Mouse (Mus musculus) kidney, embryonic 16.5 days (tissue): ENCODE results near the gene Jade2. TPM values are rescaled to one million over a fixed set of nuclear protein-coding genes. Genes with fewer than 3 reads are reported as not detected.
"Not testable (repeated sequence)": the region's sequence is repeated elsewhere in the genome, so short reads cannot be mapped to it uniquely, and the experiment has no call there.

Source experiments
- ATAC-seq: fragments of 200-750 bp; cut with Nextera tagmentation; 2 replicates; pipeline ENCODE4 v1.8.0; 2017; ENCODE audit warnings: moderate TSS enrichment; ENCODE audit not compliant: low FRiP score, low TSS enrichment
- H3K27ac ChIP-seq: fragments of 300-500 bp; sonication (generic); 2 replicates; pipeline ENCODE4 v1.5.1; 2014; ENCODE audit warnings: low read length
- H3K27me3 ChIP-seq: fragments of 300-500 bp; sonication (generic); 2 replicates; pipeline ENCODE4 v1.6.1; 2014; ENCODE audit warnings: low read length, control low read depth, mixed read lengths; ENCODE audit not compliant: insufficient read depth
- H3K36me3 ChIP-seq: fragments of 300-500 bp; sonication (generic); 2 replicates; pipeline ENCODE4 v1.6.1; 2014; ENCODE audit warnings: low read length, control low read depth, mixed read lengths; ENCODE audit not compliant: insufficient read depth
- H3K4me1 ChIP-seq: fragments of 300-500 bp; sonication (generic); 2 replicates; pipeline ENCODE4 v1.6.1; 2014; ENCODE audit warnings: low read length, control low read depth, mixed read lengths; ENCODE audit not compliant: insufficient read depth
- H3K4me2 ChIP-seq: fragments of 300-500 bp; sonication (generic); replicated peaks from 2 replicates; pipeline ENCODE4 v1.6.1; 2014; ENCODE audit warnings: low read depth, low read length
- H3K4me3 ChIP-seq: fragments of 300-500 bp; sonication (generic); 2 replicates; pipeline ENCODE4 v1.5.1; 2014; ENCODE audit warnings: mild to moderate bottlenecking, low read length
- H3K9ac ChIP-seq: fragments of 300-500 bp; sonication (generic); replicated peaks from 2 replicates; pipeline ENCODE4 v1.6.1; 2014; ENCODE audit warnings: low read length
- H3K9me3 ChIP-seq: fragments of 300-500 bp; sonication (generic); 2 replicates; pipeline ENCODE4 v1.6.1; 2016; ENCODE audit warnings: low read length, control low read depth
- WGBS: fragments of 180-500 bp; shearing (Covaris S2); extraction: QIAGEN DNeasy Blood & Tissue Kit; methylation state at CpG from one replicate; pipeline ENCODE4 v1.1.7; 2014; 5-methylcytosine and 5-hydroxymethylcytosine counted together
- polyA plus RNA-seq: library from polyadenylated mRNA; unstranded; fragments of >200 nt; fragmentation: Nextera tagmentation; extraction: Ambion mirVana; gene quantifications from 2 replicates; pipeline ENCODE4 v1.2.1, GENCODE M21; 2015

Jade2 gene
- polyA plus RNA-seq, 1 experiment from 2014 or later = 0.87 TPM

- WGBS = 34% methylated on average over 13 of the region's 13 CpGs
- Histone ChIP-seq H3K9me3 (no peaks in the 10 kb centered on the region), H3K4me1 (peaks cover 5% of the 10 kb centered on the region), H3K4me2 (no peak overlapping the region), H3K4me3 (no peak overlapping the region), H3K36me3 (no peaks in the 10 kb centered on the region), H3K27me3 (no peaks in the 10 kb centered on the region), H3K27ac (peak overlapping the region; percentile 56), H3K9ac (no peak overlapping the region)
- no peak for ATAC-seq
Measured at GRCm38 (mm10) chr11:51807108-51807879, 50.2 kb downstream of the Jade2 start.

GRCm38 (mm10) chr11:51805221-51805981 is 52.1 kb downstream of the Jade2 start:
- Histone ChIP-seq H3K4me1 (peaks cover 5% of the 10 kb centered on the region), H3K9ac (peak overlapping the region; percentile 71), H3K9me3 (no peaks in the 10 kb centered on the region), H3K27ac (peak overlapping the region; percentile 82), H3K4me2 (peak overlapping the region; percentile 84), H3K4me3 (peak overlapping the region; percentile 60), H3K36me3 (no peaks in the 10 kb centered on the region), H3K27me3 (no peaks in the 10 kb centered on the region)
- 16% methylated on average over 17 of the region's 17 CpGs for WGBS
- ATAC-seq = peak; percentile 82

GRCm38 (mm10) chr11:51800634-51801325 is 56.7 kb downstream of the Jade2 start:
- H3K4me3 ChIP-seq = no peak overlapping the region
- no peaks in the 10 kb centered on the region for H3K9me3 ChIP-seq
- H3K27ac ChIP-seq = no peak overlapping the region
- no peak overlapping the region for H3K9ac ChIP-seq
- no peak for ATAC-seq
- no peaks in the 10 kb centered on the region for H3K27me3 ChIP-seq
- no peaks in the 10 kb centered on the region for H3K36me3 ChIP-seq
- H3K4me1 ChIP-seq = peaks cover 4% of the 10 kb centered on the region
- no peak overlapping the region for H3K4me2 ChIP-seq
- WGBS = 28% methylated on average over 7 of the region's 8 CpGs

GRCm38 (mm10) chr11:51796272-51796671 is 61.2 kb downstream of the Jade2 start:
- H3K27ac ChIP-seq = no peak overlapping the region
- H3K4me1 ChIP-seq = no peaks in the 10 kb centered on the region
- ATAC-seq = no peak
- no peaks in the 10 kb centered on the region for H3K27me3 ChIP-seq
- H3K36me3 ChIP-seq = peaks cover 8% of the 10 kb centered on the region; the same call in 1 of the 2 replicates
- no peak overlapping the region for H3K9ac ChIP-seq
- WGBS = 70% methylated on average over 4 of the region's 4 CpGs
- H3K4me3 ChIP-seq = no peak overlapping the region
- no peak overlapping the region for H3K4me2 ChIP-seq
- no peaks in the 10 kb centered on the region for H3K9me3 ChIP-seq

GRCm38 (mm10) chr11:51790662-51791061 is 66.8 kb downstream of the Jade2 start:
- Histone ChIP-seq H3K4me3 (no peak overlapping the region), H3K9ac (no peak overlapping the region), H3K27me3 (no peaks in the 10 kb centered on the region), H3K4me1 (no peaks in the 10 kb centered on the region), H3K27ac (no peak overlapping the region), H3K9me3 (no peaks in the 10 kb centered on the region), H3K4me2 (no peak overlapping the region), H3K36me3 (peaks cover 32% of the 10 kb centered on the region)
- 90% methylated on average over 7 of the region's 7 CpGs for WGBS
- no peak for ATAC-seq

GRCm38 (mm10) chr11:51789735-51790134 is 67.7 kb downstream of the Jade2 start:
- not testable (repeated sequence) for H3K4me2 ChIP-seq, H3K4me1 ChIP-seq, ATAC-seq, H3K27ac ChIP-seq, H3K4me3 ChIP-seq, H3K27me3 ChIP-seq, H3K9me3 ChIP-seq, H3K9ac ChIP-seq
- H3K36me3 ChIP-seq = peaks cover 34% of the 10 kb centered on the region
- WGBS = 87% methylated on average over 4 of the region's 4 CpGs

GRCm38 (mm10) chr11:51785926-51786325 is 71.5 kb downstream of the Jade2 start:
- Histone ChIP-seq H3K9ac (no peak overlapping the region), H3K4me3 (no peak overlapping the region), H3K4me2 (no peak overlapping the region), H3K36me3 (peaks cover 43% of the 10 kb centered on the region), H3K9me3 (no peaks in the 10 kb centered on the region), H3K27ac (no peak overlapping the region), H3K27me3 (no peaks in the 10 kb centered on the region), H3K4me1 (no peaks in the 10 kb centered on the region)
- ATAC-seq = no peak
- WGBS = 92% methylated on average over 6 of the region's 6 CpGs

GRCm38 (mm10) chr11:51782721-51783120 is 74.7 kb downstream of the Jade2 start:
- no peaks in the 10 kb centered on the region for H3K27me3 ChIP-seq
- no peaks in the 10 kb centered on the region for H3K9me3 ChIP-seq
- no peak for ATAC-seq
- H3K9ac ChIP-seq = no peak overlapping the region
- H3K27ac ChIP-seq = no peak overlapping the region
- H3K4me2 ChIP-seq = no peak overlapping the region
- peaks cover 48% of the 10 kb centered on the region for H3K36me3 ChIP-seq
- no peak overlapping the region for H3K4me3 ChIP-seq
- no peaks in the 10 kb centered on the region for H3K4me1 ChIP-seq
- WGBS = 88% methylated on average over 6 of the region's 6 CpGs

- Histone ChIP-seq H3K4me1 (no peaks in the 10 kb centered on the region), H3K27ac (no peak overlapping the region), H3K9me3 (no peaks in the 10 kb centered on the region), H3K36me3 (peaks cover 36% of the 10 kb centered on the region), H3K4me3 (no peak overlapping the region), H3K27me3 (no peaks in the 10 kb centered on the region), H3K9ac (no peak overlapping the region), H3K4me2 (no peak overlapping the region)
- 87% methylated on average over 9 of the region's 9 CpGs for WGBS
- no peak for ATAC-seq
Measured at GRCm38 (mm10) chr11:51780773-51781267, 76.6 kb downstream of the Jade2 start.
